Mouse (Mus musculus) MEL (cell line): Measurements from ENCODE around the gene Fam129a. TPM values are rescaled to one million over a fixed set of nuclear protein-coding genes. Genes with fewer than 3 reads are reported as not detected.
A peak's percentile ranks its signal among the peaks of the same experiment; 100 is the strongest.

Experiments
- DNase-seq: peaks from one replicate; pipeline ENCODE4 v3.0.0; 2011; ENCODE audit warnings: low read depth, low spot score
- H3K27ac ChIP-seq: 2 replicates; pipeline ENCODE4 v1.5.1; 2012; ENCODE audit warnings: low read depth, mild to moderate bottlenecking, control low read depth, low read length, moderate library complexity; ENCODE audit not compliant: control insufficient read depth
- H3K27me3 ChIP-seq, 2 experiments: fragments of 150-350 bp in 1 of 2; sonication (generic) in 1 of 2; 2 replicates each; pipeline ENCODE4 v1.6.1; 2012; ENCODE audit warnings: low read length in 2 of 2, mild to moderate bottlenecking in 2 of 2, improper control_type of control experiment in 1 of 2, moderate library complexity in 1 of 2; ENCODE audit not compliant: insufficient read depth in 2 of 2, control insufficient read depth in 1 of 2
- H3K36me3 ChIP-seq, 2 experiments: 2 replicates each; pipeline ENCODE4 v1.6.1; 2012 to 2014; ENCODE audit warnings: low read length in 2 of 2, improper control_type of control experiment in 1 of 2, inconsistent platforms in 1 of 2, mild to moderate bottlenecking in 1 of 2; ENCODE audit not compliant: insufficient read depth in 2 of 2, control insufficient read depth in 1 of 2
- H3K4me1 ChIP-seq, 2 experiments: fragments of 150-350 bp in 1 of 2; sonication (generic) in 1 of 2; 2 replicates each; pipeline ENCODE4 v1.6.1; 2012; ENCODE audit warnings: low read length in 2 of 2, improper control_type of control experiment in 1 of 2, mild to moderate bottlenecking in 1 of 2; ENCODE audit not compliant: insufficient read depth in 2 of 2, control insufficient read depth in 1 of 2
- H3K4me3 ChIP-seq, 2 experiments: fragments of 150-350 bp in 1 of 2; sonication (generic) in 1 of 2; 2 replicates each; pipeline ENCODE4 v1.5.1; 2012; ENCODE audit warnings: low read depth in 2 of 2, low read length in 2 of 2, mild to moderate bottlenecking in 2 of 2, moderate library complexity in 2 of 2, control low read depth in 1 of 2, improper control_type of control experiment in 1 of 2; ENCODE audit not compliant: control insufficient read depth in 1 of 2, insufficient read depth in 1 of 2
- H3K79me2 ChIP-seq: 2 replicates; pipeline ENCODE4 v1.6.1; 2012; ENCODE audit warnings: mild to moderate bottlenecking, low read length, moderate library complexity; ENCODE audit not compliant: control insufficient read depth, poor library complexity, insufficient read depth
- H3K9ac ChIP-seq: 2 replicates; pipeline ENCODE4 v1.6.1; 2012; ENCODE audit warnings: low read depth, mild to moderate bottlenecking, control low read depth, low read length, moderate library complexity; ENCODE audit not compliant: control insufficient read depth, poor library complexity, severe bottlenecking
- H3K9me3 ChIP-seq: fragments of 150-350 bp; sonication (generic); replicated peaks from 2 replicates; pipeline ENCODE4 v1.6.1; 2012; ENCODE audit warnings: mild to moderate bottlenecking, low read length, improper control_type of control experiment, moderate library complexity; ENCODE audit not compliant: insufficient read depth
- BHLHE40 ChIP-seq: IDR thresholded peaks from 2 replicates; pipeline ENCODE4 v1.6.1; 2012; ENCODE audit warnings: low read depth, mild to moderate bottlenecking, inconsistent platforms, low read length, improper control_type of control experiment, borderline replicate concordance
- CHD2 ChIP-seq: IDR thresholded peaks from 2 replicates; pipeline ENCODE4 v1.6.1; 2011; ENCODE audit warnings: low read length, improper control_type of control experiment
- CTCF ChIP-seq, 3 experiments: IDR thresholded peaks in 2 of 3; conservative IDR thresholded peaks in 1 of 3; 2 replicates each; pipeline ENCODE4 v1.5.1; 2011 to 2012; ENCODE audit warnings: low read length in 3 of 3, low read depth in 2 of 3, mild to moderate bottlenecking in 2 of 3, improper control_type of control experiment in 1 of 3, inconsistent platforms in 1 of 3, mixed read lengths in 1 of 3, moderate library complexity in 1 of 3; ENCODE audit not compliant: control insufficient read depth in 1 of 3, insufficient read depth in 1 of 3, poor library complexity in 1 of 3, severe bottlenecking in 1 of 3
- E2F4 ChIP-seq: IDR thresholded peaks from 2 replicates; pipeline ENCODE4 v1.6.1; 2011; ENCODE audit warnings: low read depth, low read length, improper control_type of control experiment, borderline replicate concordance
- ELF1 ChIP-seq: IDR thresholded peaks from 2 replicates; pipeline ENCODE4 v1.6.1; 2014; ENCODE audit warnings: low read depth, mild to moderate bottlenecking, inconsistent platforms, low read length, improper control_type of control experiment, moderate library complexity
- EP300 ChIP-seq, 2 experiments: IDR thresholded peaks; 2 replicates each; pipeline ENCODE4 v1.6.1; 2011; ENCODE audit warnings: improper control_type of control experiment in 2 of 2, low read length in 2 of 2, low read depth in 1 of 2, mild to moderate bottlenecking in 1 of 2
- KAT2A ChIP-seq: conservative IDR thresholded peaks from 2 replicates; pipeline ENCODE4 v1.6.1; 2012; ENCODE audit warnings: low read depth, low read length, improper control_type of control experiment, inconsistent platforms
- MAX ChIP-seq: IDR thresholded peaks from 2 replicates; pipeline ENCODE4 v1.6.1; 2011; ENCODE audit warnings: low read length, improper control_type of control experiment
- MEF2A ChIP-seq: IDR thresholded peaks from 2 replicates; pipeline ENCODE4 v1.6.1; 2014; ENCODE audit warnings: low read depth, mild to moderate bottlenecking, inconsistent platforms, low read length, improper control_type of control experiment; ENCODE audit not compliant: poor library complexity, insufficient replicate concordance, severe bottlenecking; ENCODE audit errors: extremely low read depth
- MXI1 ChIP-seq: IDR thresholded peaks from 2 replicates; pipeline ENCODE4 v1.6.1; 2011; ENCODE audit warnings: mild to moderate bottlenecking, low read depth, low read length, improper control_type of control experiment
- MYB ChIP-seq: IDR thresholded peaks from 2 replicates; pipeline ENCODE4 v1.6.1; 2011; ENCODE audit warnings: mild to moderate bottlenecking, low read depth, low read length, improper control_type of control experiment
- NELFE ChIP-seq: IDR thresholded peaks from 2 replicates; pipeline ENCODE4 v1.6.1; 2011; ENCODE audit warnings: low read depth, low read length, improper control_type of control experiment
- POLR2A ChIP-seq, 2 experiments: IDR thresholded peaks; 2 replicates each; pipeline ENCODE4 v1.6.1; 2011 to 2012; ENCODE audit warnings: low read length in 2 of 2, mild to moderate bottlenecking in 2 of 2, control low read depth in 1 of 2, improper control_type of control experiment in 1 of 2, low read depth in 1 of 2, moderate library complexity in 1 of 2; ENCODE audit not compliant: control insufficient read depth in 1 of 2, insufficient read depth in 1 of 2, poor library complexity in 1 of 2
- POLR2AphosphoS2 ChIP-seq: IDR thresholded peaks from 2 replicates; pipeline ENCODE4 v1.6.1; 2011; ENCODE audit warnings: low read length, improper control_type of control experiment
- POLR2AphosphoS5 ChIP-seq: IDR thresholded peaks from 2 replicates; pipeline ENCODE4 v1.6.1; 2012; ENCODE audit warnings: low read depth, borderline replicate concordance, mild to moderate bottlenecking, inconsistent platforms, low read length, moderate library complexity, mixed read lengths
- RCOR1 ChIP-seq: IDR thresholded peaks from 2 replicates; pipeline ENCODE4 v1.6.1; 2012; ENCODE audit warnings: low read depth, mild to moderate bottlenecking, inconsistent platforms, low read length, improper control_type of control experiment
- SIN3A ChIP-seq: IDR thresholded peaks from 2 replicates; pipeline ENCODE4 v1.6.1; 2012; ENCODE audit warnings: low read length, improper control_type of control experiment, inconsistent platforms
- SMC3 ChIP-seq: IDR thresholded peaks from 2 replicates; pipeline ENCODE4 v1.6.1; 2011; ENCODE audit warnings: low read depth, low read length, improper control_type of control experiment
- TAL1 ChIP-seq: IDR thresholded peaks from 2 replicates; pipeline ENCODE4 v1.6.1; 2012; ENCODE audit warnings: mild to moderate bottlenecking, inconsistent platforms, low read length, moderate library complexity, mixed read lengths
- TCF12 ChIP-seq: IDR thresholded peaks from 2 replicates; pipeline ENCODE4 v1.6.1; 2014; ENCODE audit warnings: low read depth, mild to moderate bottlenecking, inconsistent platforms, low read length, improper control_type of control experiment, moderate library complexity
- USF1 ChIP-seq: IDR thresholded peaks from 2 replicates; pipeline ENCODE4 v1.6.1; 2014; ENCODE audit warnings: low read depth, mild to moderate bottlenecking, inconsistent platforms, low read length, improper control_type of control experiment, moderate library complexity
- USF2 ChIP-seq, 2 experiments: IDR thresholded peaks; 2 replicates each; pipeline ENCODE4 v1.6.1; 2011 to 2012; ENCODE audit warnings: improper control_type of control experiment in 2 of 2, low read length in 2 of 2, borderline replicate concordance in 1 of 2, inconsistent platforms in 1 of 2, low read depth in 1 of 2, mild to moderate bottlenecking in 1 of 2; ENCODE audit not compliant: insufficient read depth in 1 of 2
- ZKSCAN1 ChIP-seq: IDR thresholded peaks from 2 replicates; pipeline ENCODE4 v1.6.1; 2012; ENCODE audit warnings: low read depth, mild to moderate bottlenecking, inconsistent platforms, low read length, improper control_type of control experiment, moderate library complexity
- ZMIZ1 ChIP-seq: IDR thresholded peaks from 2 replicates; pipeline ENCODE4 v1.6.1; 2012; ENCODE audit warnings: low read depth, mild to moderate bottlenecking, inconsistent platforms, low read length, improper control_type of control experiment, moderate library complexity
- ZNF384 ChIP-seq: IDR thresholded peaks from 2 replicates; pipeline ENCODE4 v1.6.1; 2012; ENCODE audit warnings: low read depth, mild to moderate bottlenecking, inconsistent platforms, low read length, improper control_type of control experiment
- polyA plus RNA-seq, 2 experiments: library from polyadenylated mRNA; stranded (reverse) in 1 of 2; unstranded in 1 of 2; fragments of >175 nt in 1 of 2; fragments of >200 nt in 1 of 2; gene quantifications; 2 replicates each; pipeline versions ENCODE4 v1.2.1 to v1.2.4; 2012; ENCODE audit warnings: low replicate concordance in 2 of 2, low read depth in 1 of 2; ENCODE audit not compliant: insufficient read length in 2 of 2, insufficient read depth in 1 of 2, missing spikeins in 1 of 2
- total RNA-seq: library from RNA; depleted of rRNA; stranded (reverse); fragments of 300-350 nt; gene quantifications from 2 replicates; pipeline ENCODE4 v1.2.3, GENCODE M21; 2012

Gene Fam129a
- total and polyA plus RNA-seq, 3 experiments = 3.1 to 67.5 (median 8.8) TPM

DNA sequence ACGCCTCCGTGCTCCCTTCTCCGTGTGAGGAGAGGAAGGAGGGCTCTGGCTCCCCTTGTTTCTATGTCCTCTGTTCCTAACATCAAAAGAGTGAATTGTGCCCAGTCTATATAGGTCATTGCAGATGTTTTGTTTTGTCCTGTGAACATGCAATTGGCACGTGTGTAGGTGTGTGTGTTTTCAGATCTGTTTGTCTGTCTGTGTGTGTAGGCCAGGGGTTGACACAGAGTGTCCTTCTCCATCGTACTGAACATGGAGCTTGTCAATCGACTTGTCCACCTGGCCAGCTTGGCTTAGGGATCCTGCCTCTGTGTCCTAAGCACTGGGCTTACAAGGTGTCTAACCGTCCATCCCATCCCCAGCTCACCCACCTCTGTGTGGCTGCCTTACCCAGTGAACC, 140.1 kb downstream of the Fam129a start:
- DNase-seq = no peak
- Histone ChIP-seq H3K4me1 (peaks cover 0 to 2% of the 10 kb centered on the region in 2 experiments; a peak in 1 of 4 replicates), H3K4me3 (no peak overlapping the region)

DNA sequence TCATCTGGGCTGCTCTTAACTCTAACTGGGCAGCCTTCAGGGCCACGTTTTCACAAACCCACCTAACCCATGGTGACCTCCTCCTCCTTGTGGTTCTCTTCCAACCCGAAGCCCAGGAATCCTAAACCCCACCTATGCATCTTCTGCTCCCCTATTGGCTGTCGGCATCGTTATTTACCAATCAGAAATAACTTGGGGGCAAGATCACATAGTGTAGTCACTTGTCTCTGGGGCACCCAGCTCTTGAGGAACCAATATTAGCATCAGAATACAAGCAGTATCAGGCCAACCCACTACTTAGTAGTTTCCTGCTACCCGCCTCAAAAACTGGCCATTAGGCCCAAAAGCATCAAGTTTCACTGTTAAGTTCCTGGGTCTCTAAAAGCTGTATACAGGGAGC, 141.7 kb downstream of the Fam129a start:
- Histone ChIP-seq H3K79me2 (no peaks in the 10 kb centered on the region), H3K9ac (no peak overlapping the region), H3K9me3 (no peaks in the 10 kb centered on the region), H3K27ac (no peak overlapping the region), H3K27me3 (no peaks in the 10 kb centered on the region), H3K36me3 (peaks cover 0 to 11% of the 10 kb centered on the region in 2 experiments; a peak in 3 of 4 replicates), H3K4me3 (no peak overlapping the region), H3K4me1 (peaks cover 0 to 2% of the 10 kb centered on the region in 2 experiments; a peak in 1 of 4 replicates)
- no peak for DNase-seq
- TF ChIP-seq POLR2A (IDR thresholded peaks at IDR 0.05; ENCODE audit: control insufficient read depth in 1 of 2, insufficient read depth in 1 of 2, low read depth in 1 of 2, low read length in 2 of 2, poor library complexity in 1 of 2) (no peak), USF1 (no peak), SIN3A (no peak), TAL1 (no peak), CTCF (IDR thresholded peaks at IDR 0.05 in 2 of 3, conservative IDR thresholded peaks at IDR 0.05 in 1 of 3; ENCODE audit: control insufficient read depth in 1 of 3, insufficient read depth in 1 of 3, low read depth in 2 of 3, low read length in 3 of 3, poor library complexity in 1 of 3, severe bottlenecking in 1 of 3) (no peak), USF2 (IDR thresholded peaks at IDR 0.05; ENCODE audit: borderline replicate concordance in 1 of 2, insufficient read depth in 1 of 2, low read depth in 1 of 2, low read length in 2 of 2) (no peak), ZNF384 (no peak), E2F4 (no peak), SMC3 (no peak)

More for the DNA sequence above, 140.1 kb downstream of the Fam129a start:
- TF ChIP-seq CHD2 = no peak
- no peak for TF ChIP-seq MYB
- TF ChIP-seq KAT2A = no peak
- TF ChIP-seq CTCF (IDR thresholded peaks at IDR 0.05 in 2 of 3, conservative IDR thresholded peaks at IDR 0.05 in 1 of 3; ENCODE audit: control insufficient read depth in 1 of 3, insufficient read depth in 1 of 3, low read depth in 2 of 3, low read length in 3 of 3, poor library complexity in 1 of 3, severe bottlenecking in 1 of 3) = no peak
- Histone ChIP-seq H3K27me3 (no peaks in the 10 kb centered on the region), H3K9me3 (no peaks in the 10 kb centered on the region), H3K36me3 (peaks cover 0 to 11% of the 10 kb centered on the region in 2 experiments; a peak in 3 of 4 replicates), H3K9ac (no peak overlapping the region), H3K79me2 (no peaks in the 10 kb centered on the region), H3K27ac (no peak overlapping the region)

DNA sequence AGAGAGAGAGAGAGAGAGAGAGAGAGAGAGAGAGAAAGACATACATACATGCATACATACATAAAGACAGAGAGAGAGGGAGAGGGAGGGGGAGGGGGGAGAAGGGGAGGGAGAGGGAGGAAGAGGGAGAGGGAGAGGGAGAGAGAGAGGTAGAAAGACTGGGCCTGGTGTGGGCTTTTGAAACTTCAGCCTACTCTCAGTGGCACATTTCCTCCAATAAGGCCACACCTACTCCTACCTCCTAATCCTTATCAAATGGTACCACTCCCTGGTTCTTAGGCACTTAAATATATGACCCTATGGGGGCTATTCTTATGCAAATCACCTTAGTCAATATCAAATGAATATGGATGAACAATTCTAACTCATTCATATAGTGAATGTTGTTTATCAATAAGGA, 142.6 kb downstream of the Fam129a start:
- TF ChIP-seq TCF12 (no peak), MAX (no peak), USF1 (no peak), SIN3A (no peak), EP300 (IDR thresholded peaks at IDR 0.05; ENCODE audit: low read depth in 1 of 2, low read length in 2 of 2) (no peak), NELFE (no peak), MYB (no peak), ZMIZ1 (no peak), MXI1 (no peak), ELF1 (no peak), POLR2AphosphoS2 (no peak), MEF2A (no peak), POLR2AphosphoS5 (no peak), BHLHE40 (no peak), SMC3 (no peak), RCOR1 (no peak), ZKSCAN1 (no peak), USF2 (IDR thresholded peaks at IDR 0.05; ENCODE audit: borderline replicate concordance in 1 of 2, insufficient read depth in 1 of 2, low read depth in 1 of 2, low read length in 2 of 2) (no peak)
- H3K79me2 ChIP-seq = no peaks in the 10 kb centered on the region
- peak; percentile 34 for DNase-seq
- no peak overlapping the region for H3K27ac ChIP-seq
- H3K4me3 ChIP-seq = no peak overlapping the region
- no peaks in the 10 kb centered on the region for H3K9me3 ChIP-seq
- H3K36me3 ChIP-seq = peaks cover 0 to 11% of the 10 kb centered on the region in 2 experiments; a peak in 3 of 4 replicates
- H3K27me3 ChIP-seq = no peaks in the 10 kb centered on the region
- no peak overlapping the region for H3K9ac ChIP-seq
- H3K4me1 ChIP-seq = peaks cover 0 to 2% of the 10 kb centered on the region in 2 experiments; a peak in 1 of 4 replicates
